Mouse (Mus musculus) kidney, postnatal 25 days (tissue): ENCODE results near the gene Scarb1.

Source experiments
- DNase-seq, 2 experiments: peaks; one replicate each; pipeline ENCODE4 v3.0.0; 2021; ENCODE audit warnings: mixed read lengths in 2 of 2

Gene Scarb1

GRCm38 (mm10) chr5:125363894-125364293 lies 23.0 kb upstream of the Scarb1 start:
- peak; percentile 88 to 92 for DNase-seq

DNA sequence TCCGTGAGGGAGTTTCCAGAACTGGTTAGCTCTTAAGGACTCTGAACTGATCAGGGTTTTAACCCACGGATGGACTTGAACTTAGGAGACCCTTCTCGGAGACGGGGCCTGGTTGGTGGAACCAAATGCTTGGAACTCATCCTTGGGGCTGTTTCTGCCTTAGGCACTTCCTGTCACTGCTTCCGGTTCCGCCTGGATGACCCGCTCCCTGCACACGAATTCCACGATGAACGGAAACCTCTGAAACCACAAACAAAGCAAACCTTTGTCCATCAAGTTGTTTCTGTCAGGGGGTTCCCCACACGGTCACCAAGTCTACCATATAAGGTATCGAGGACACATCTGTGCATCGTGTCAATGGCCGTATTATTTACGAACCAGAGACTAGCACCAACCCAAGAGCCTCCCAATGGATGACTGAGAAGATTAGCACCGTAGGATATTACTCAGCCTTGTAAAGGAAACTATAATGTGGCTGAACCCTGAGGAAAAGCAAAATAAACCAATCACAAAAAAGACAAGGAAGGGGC lies 20.2 kb upstream of the Scarb1 start:
- DNase-seq: no peak

- DNase-seq: peak; percentile 60 to 73
These were observed 19.7 kb upstream of the Scarb1 start for GRCm38 (mm10) chr5:125360566-125360965.

DNA sequence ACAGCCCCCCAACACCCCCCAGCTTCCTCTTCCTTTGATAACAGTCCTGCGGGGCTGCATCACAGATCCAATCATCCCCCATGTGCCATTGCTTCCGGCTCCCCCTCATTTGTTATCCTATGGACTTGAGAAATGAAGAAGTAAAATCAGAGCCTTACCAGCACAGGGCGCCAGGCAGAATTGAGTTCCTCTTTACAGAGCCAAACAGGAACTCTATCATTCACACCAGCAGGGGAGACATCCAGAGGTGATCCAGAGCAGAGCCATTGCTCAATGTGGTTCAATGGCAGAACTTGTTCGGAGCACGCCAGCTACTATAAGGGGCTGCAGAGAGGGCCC lies 17.3 kb upstream of the Scarb1 start:
- no peak for DNase-seq

DNA sequence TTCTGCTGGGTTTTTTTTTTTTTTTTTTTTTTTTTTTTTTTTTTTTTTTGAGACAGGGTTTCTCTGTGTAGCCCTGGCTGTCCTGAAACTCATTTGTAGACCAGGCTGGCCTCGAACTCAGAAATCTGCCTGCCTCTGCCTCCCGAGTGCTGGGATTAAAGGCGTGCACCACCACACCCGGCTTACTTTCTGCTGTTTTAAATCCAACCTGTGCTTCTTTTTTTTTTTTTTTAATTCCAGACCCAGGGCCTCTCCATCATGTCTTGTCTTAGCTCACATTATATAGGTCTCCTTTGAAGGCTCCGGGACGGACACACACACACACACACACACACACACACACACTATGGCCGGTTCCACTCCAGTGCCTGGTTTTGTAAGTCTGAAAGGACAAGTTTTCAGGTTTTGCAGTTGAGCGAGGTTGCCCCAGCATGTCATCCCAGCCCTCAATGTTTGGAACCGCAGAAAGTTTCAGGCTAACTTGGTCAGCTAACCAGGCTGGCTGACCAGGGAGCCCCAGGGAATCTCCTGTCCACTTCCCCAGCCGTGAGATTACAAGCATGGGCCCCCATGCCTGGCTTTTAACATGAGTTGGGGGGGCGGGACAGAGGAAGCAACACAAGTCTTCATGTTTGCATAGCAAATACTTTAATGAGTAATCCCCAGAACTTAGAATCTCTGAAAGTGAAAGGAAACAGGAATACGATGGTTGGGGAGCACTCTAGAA lies 16.8 kb upstream of the Scarb1 start:
- DNase-seq: no peak

DNA sequence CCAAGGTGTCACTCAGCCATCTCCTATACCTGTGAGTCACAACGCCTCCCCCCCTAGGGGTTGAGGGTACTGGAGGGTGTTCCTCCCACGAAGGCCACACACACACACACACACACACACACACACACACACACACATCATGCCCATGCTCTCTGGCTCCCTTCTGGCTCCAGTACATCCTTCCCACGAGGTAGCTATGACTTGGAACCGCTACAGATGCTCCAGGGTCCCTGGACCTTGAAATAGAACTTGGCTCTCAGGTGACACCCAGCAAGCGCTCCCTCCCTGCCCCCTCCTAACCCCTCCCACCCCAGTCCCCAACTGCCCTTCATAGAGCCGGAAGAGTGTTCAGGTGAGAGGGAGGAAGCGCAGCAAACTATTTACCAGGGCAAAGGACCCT lies 14.8 kb upstream of the Scarb1 start:
- DNase-seq: no peak

- DNase-seq: no peak
These were observed 14.1 kb upstream of the Scarb1 start for GRCm38 (mm10) chr5:125354885-125355492.

- no peak for DNase-seq
These were observed 11.9 kb upstream of the Scarb1 start for GRCm38 (mm10) chr5:125352781-125353294.

- no peak for DNase-seq
These were observed 11.0 kb upstream of the Scarb1 start for GRCm38 (mm10) chr5:125351939-125352338.

DNA sequence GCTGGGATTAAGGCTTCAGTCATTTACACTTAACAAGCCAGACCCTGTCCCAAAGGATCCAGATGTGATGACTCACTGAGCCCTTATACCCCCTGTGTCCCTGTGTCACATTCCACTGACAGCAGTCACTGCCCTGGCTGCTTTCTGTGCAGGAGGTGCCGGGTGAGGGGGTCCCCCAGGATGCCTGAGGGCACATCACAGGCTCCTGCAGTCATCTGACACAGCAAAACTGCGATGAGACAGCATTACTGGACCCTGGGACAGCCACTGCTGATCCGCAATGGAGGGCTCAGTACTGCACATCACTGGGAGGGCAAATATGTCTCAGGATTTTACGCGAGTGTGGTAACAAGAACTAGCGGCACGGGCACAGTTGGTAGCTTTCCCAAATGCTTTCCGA lies 10.2 kb upstream of the Scarb1 start:
- no peak for DNase-seq

DNA sequence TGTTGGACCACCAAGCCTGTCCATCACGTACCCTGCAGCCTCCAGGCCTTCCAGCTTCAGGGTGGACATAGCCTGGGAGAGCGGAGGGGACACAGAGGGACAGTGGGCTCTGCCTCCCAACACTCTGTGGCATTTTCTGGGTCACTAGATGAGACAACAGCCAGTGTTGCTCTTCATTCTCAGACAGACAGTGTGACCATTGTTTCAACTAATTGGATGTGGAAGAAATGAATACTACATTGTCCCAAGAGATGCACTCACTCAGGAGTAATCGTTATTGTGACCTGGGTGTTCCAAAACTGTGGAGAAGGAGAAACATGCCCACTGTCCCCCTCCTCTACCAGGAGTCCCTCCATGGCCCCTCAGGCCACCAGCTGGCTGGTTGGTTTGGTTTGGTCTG lies 8.5 kb upstream of the Scarb1 start:
- no peak for DNase-seq

GRCm38 (mm10) chr5:125348487-125348886 lies 7.6 kb upstream of the Scarb1 start:
- peak in 1 of 2 experiments; percentile 69 for DNase-seq

DNA sequence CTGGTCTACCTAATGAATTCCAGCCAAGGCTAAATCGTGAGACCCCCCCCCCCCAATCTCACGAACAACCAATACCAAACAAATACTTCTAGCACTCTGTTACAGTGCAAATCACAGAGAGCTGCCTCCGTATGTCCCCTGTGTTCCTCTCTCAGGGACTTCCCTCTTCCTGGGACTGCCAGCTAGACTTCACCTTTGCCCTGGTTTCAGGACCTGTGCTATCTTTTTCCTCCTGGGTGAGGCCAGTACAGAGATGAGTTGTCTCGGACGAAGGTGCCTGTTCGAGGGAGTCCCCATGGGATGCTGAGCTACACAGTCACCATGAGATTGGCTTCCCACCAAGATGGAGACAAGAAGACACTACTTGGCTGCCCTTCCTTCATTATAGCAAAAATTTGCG lies 7.2 kb upstream of the Scarb1 start:
- DNase-seq: no peak

DNA sequence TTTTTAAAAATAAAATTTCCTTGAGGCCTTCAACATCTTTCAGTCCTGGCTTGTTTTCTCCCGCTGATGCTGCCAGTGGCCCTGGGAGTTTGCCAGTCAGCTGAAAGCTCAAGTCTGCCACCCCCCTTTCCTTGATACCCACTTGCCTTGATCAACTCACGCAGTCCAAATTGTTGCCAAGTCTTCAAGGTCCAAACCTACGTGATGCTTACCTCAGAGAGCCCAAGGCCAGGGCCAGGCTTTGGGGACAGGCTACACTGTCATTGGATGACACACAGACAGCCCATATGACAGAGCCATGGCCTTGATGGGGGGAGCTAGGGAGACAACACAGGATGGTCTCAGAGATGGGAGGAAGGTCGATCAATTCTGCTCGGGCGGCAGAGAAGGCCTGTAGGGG lies 3.4 kb upstream of the Scarb1 start:
- DNase-seq: no peak

GRCm38 (mm10) chr5:125341459-125342090 lies 681 bp upstream of the Scarb1 start:
- no peak for DNase-seq

- DNase-seq: peak in 1 of 2 experiments; percentile 27
These were observed 903 bp downstream of the Scarb1 start for GRCm38 (mm10) chr5:125339851-125340531.

DNA sequence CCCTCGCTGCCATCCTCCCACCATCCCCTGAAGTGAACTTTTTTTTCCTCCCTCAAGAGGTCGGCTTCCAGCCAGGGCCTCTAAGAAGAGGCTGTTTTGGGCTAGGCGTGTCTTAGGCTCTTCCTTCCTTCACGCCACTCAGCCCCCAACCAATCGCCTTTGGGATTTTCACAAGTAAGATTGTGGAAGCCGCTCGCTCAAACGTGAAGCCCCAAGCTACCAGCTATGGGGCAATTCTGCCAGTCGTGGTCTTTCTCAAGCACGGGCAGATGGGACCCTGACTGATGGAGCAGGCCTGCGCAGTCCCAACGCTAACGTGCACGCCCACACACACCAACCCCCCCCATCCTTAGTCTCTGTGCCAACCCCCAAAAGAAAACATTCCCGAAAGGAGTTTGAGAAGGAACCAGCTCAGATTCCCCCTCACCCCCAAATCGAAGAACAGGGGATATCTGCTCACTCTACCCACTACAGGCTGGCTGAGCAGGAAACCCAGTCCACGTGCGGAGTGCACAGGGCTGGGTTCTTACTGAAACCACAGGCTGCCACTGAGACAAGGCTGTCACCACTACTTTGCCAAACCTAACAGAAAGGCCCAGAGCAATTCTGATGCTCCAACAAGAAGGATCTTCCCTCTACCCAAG lies 1.7 kb downstream of the Scarb1 start:
- DNase-seq: peak; percentile 61 to 74

- DNase-seq: no peak
These were observed 3.4 kb downstream of the Scarb1 start for GRCm38 (mm10) chr5:125337526-125337925.

DNA sequence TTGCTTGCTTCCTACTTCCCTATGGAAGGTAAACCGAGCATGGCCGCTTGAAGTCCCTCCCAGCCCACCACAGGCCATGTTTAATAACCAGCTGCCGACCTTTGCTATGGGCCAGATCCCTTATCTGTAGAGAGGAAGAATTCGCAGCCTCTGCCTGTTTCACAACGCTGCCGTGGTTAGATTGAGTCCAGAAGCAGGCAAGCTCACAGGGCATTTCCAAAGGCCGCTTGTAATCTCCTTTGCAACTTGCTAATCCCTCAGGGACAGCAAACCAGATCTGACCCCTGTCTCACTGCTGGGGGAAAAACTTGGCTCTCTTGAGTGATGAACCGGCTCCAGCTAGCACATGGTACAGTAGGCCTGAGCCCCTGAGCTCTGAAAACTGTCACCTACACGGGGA lies 3.9 kb downstream of the Scarb1 start:
- DNase-seq: no peak

DNA sequence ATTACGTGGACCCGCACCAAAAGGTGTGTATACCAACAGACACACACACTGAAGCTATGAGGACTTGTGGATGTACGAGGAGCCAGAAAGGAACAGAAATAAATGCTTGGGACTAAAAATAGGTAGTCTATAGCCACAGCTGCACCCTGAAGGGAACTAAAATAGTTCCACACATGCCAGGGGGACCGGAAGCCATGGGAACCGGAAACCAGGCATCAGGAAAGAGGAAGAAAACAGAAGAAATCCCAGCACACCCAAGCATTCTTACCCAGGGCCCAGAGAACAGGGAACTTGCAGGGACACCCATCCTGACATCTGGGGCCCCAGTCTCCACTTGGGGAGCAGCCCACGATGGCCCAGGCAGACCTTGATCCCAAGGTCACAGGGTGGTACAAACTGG lies 7.9 kb downstream of the Scarb1 start:
- peak in 1 of 2 experiments; percentile 51 for DNase-seq

GRCm38 (mm10) chr5:125332333-125332732 lies 8.6 kb downstream of the Scarb1 start:
- no peak for DNase-seq

- DNase-seq: no peak
These were observed 9.1 kb downstream of the Scarb1 start for GRCm38 (mm10) chr5:125331811-125332210.

GRCm38 (mm10) chr5:125331094-125331493 lies 9.8 kb downstream of the Scarb1 start:
- peak; percentile 41 to 71 for DNase-seq
